Mouse (Mus musculus) lung, postnatal 0 days (tissue): ENCODE measurements around the gene Tcp11l2.

Experiments used
- CTCF ChIP-seq: IDR thresholded peaks from 2 replicates; pipeline ENCODE4 v1.5.1; 2016; ENCODE audit warnings: antibody characterized with exemption, mild to moderate bottlenecking
- EP300 ChIP-seq: IDR thresholded peaks from 2 replicates; pipeline ENCODE4 v1.6.1; 2016; ENCODE audit warnings: antibody characterized with exemption, mild to moderate bottlenecking, control low read depth

GRCm38 (mm10) chr10:84576029-84576394 lies 414 bp upstream of the Tcp11l2 start:
- TF ChIP-seq EP300 (peak; percentile 91), CTCF (no peak)
